Mouse (Mus musculus) gastrocnemius, adult 2 months (tissue): ENCODE measurements around the gene Myl6b. TPM values are rescaled to one million over a fixed set of nuclear protein-coding genes. Genes with fewer than 3 reads are reported as not detected.

Experiments used
- DNase-seq: peaks from one replicate; pipeline ENCODE4 v3.0.0; 2022
- H3K27ac ChIP-seq: fragments of 200-600 bp; 2 replicates; pipeline ENCODE4 v1.8.1; 2022; ENCODE audit warnings: mild to moderate bottlenecking
- H3K4me3 ChIP-seq: fragments of 200-600 bp; 2 replicates; pipeline ENCODE4 v1.8.1; 2022; ENCODE audit warnings: mild to moderate bottlenecking, moderate library complexity
- CTCF ChIP-seq: fragments of 200-600 bp; IDR thresholded peaks from 2 replicates; pipeline ENCODE4 v1.8.1; 2022; ENCODE audit warnings: antibody characterized with exemption, mild to moderate bottlenecking, moderate library complexity
- intact Hi-C: fragments of 180-260 bp; cut with DNase I; formaldehyde crosslinking; loops from one replicate; pipeline ENCODE4 v1.15.1; 2025
- long read RNA-seq, 2 experiments: library from polyadenylated mRNA; stranded (forward); transcript quantifications; one replicate each; pipeline ENCODE4 v2.0.0; 2021
- total RNA-seq, 2 experiments: library from RNA; stranded (reverse); gene quantifications; 2 replicates each; pipeline ENCODE4 v1.2.3; 2021

Gene Myl6b
- total RNA-seq = 10 to 100 TPM in 1 of 2 experiments, 1 to 10 TPM in 1; 6.5 to 17.8 TPM
- long read RNA-seq, experiment 1, partial matches to known transcripts = 1 of 1 reads
- long read RNA-seq, experiment 1, other reads (novel, unspliced or antisense) = 0 of 1 reads
- long read RNA-seq, experiment 2 = 0 reads

DNA sequence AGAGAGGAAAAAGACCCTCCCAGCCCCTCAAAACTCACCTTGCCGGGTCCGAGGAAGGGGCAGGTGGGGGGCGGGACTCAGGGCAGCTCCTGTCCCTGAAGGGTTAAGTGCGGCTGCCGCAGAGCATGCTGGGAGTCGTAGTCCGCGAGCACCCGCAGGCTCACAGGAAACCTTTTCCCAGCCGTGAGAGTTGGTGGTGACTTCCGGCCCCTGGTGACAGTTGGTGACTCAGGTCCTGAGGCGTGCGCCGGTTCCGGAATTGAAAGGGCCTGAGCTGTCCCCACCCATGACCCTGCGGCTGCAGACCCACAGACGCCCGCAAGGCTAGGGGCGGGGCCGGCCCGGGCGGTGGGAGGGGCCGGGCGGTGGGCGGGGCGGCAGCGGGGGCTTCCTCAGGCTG lies at the start of gene Myl6b:
Myl6b (minus strand) TSS at position 96 of the 400 bp plus-strand sequence.
- no peak for TF ChIP-seq CTCF
- intact Hi-C loops = no loop called here
- peak within 1 kb of the TSS; percentile 94 for H3K27ac ChIP-seq
- DNase-seq = peak; percentile 97
- peak within 1 kb of the TSS; percentile 82 for H3K4me3 ChIP-seq

DNA sequence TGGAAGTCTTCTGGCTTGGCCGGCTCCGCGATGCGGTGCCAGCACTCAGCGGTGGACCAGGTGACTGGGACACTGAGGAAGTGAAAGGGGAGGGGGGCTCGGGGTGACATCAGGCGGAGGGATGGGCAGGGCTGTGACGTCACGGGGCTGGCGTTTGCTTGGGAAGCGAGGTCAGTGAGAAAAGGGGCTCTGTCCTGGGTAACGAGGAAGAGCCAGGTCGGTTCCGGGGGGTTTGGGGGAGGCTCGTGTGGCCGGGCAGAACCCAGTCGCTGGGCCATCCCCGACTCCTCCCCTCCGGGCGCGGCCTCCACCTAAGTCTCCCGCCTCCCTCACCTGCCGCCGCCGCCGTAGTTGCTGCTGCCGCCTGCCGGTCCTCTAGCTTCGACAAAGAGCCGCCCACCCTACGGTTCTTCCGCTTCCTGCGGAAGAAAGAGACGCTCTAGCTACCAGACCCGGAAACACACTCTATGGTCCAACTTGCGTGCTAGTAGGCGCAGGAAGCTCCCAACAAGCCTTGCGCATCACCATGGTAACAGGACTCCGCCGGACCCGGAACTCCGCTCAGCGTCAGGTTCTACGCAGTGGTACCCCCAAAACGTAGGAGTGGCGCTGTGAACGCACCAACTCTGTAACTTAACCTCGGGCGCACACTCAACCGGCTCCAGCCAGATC lies 49.0 kb upstream of the Myl6b start, which contains the start of gene Zc3h10:
Zc3h10 (minus strand) TSS at position 414 of the 672 bp plus-strand sequence.
- peak; percentile 95 for DNase-seq
- intact Hi-C loops = loop anchor here (2.0 to 10.0 kb wide), 2 partner anchors 51 to 173 kb away; partner anchors contain the start of gene Ankrd52
- peak; percentile 67 for TF ChIP-seq CTCF
- H3K27ac ChIP-seq = peak within 1 kb of the TSS; percentile 97
- peak within 1 kb of the TSS; percentile 81 for H3K4me3 ChIP-seq

DNA sequence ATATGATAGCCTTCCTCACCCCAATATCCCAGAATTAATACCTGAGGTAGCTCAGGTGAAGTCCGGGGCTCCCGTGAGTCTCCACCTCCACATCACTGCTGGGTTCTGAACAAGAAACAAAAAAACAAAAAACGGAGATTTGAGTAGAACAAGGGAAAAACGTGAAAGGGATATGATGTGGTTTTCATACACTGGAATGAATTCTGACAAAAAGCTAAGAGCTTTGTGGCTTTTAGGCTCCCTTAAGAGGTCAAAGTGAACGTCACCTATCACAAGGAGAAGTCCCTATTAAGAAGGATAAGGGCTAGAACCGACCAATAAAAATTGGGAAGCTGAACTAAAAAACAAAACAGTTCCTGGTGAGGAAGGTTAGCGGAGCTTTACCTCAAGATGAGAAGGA lies 48.3 kb upstream of the Myl6b start:
- TF ChIP-seq CTCF = no peak
- DNase-seq = no peak
- intact Hi-C loops = loop anchor here (2.0 to 10.0 kb wide), 2 partner anchors 50 to 172 kb away; partner anchors contain the start of gene Ankrd52
- H3K27ac ChIP-seq = peak overlapping the region; percentile 97
- H3K4me3 ChIP-seq = peak overlapping the region; percentile 81

DNA sequence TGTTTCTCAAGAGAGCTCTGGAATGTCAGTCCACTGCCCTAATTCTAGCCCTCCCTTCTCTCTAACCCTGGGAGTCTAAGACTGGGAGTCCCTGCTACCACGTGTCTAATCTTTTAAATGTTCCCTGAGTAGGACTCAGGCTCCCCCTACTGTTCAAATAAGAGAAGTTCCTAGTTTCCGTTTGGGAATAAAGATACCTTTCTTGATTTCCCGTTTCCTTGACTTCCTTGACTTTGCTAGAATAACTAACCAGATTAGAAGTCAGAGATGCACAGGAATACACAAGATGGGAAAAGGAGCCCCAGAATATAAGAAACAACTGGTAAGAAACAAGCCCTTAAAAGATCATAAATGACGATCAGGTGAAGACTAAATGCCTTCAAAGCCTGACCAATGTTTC lies 47.9 kb upstream of the Myl6b start:
- H3K4me3 ChIP-seq = peak overlapping the region; percentile 81
- no peak for DNase-seq
- H3K27ac ChIP-seq = peak overlapping the region; percentile 97
- intact Hi-C loops = loop anchor here (2.0 to 10.0 kb wide), 2 partner anchors 50 to 172 kb away; partner anchors contain the start of gene Ankrd52
- peak; percentile 82 for TF ChIP-seq CTCF

DNA sequence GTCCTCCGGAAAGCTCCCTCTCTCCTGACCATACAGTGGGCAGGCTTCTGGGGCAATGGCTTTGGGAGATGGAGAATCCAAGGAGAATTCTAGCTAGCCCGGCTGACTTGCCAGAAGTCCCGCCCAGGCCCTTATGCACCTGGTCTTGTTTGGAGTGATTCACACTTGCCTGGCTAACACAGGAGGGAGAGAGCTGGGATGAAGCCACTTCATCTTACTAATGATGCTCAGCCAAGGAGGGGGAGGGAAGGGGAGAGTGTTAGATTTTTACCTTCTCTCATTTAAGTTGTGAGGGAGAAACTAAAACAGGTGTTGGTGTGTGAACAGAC lies 47.0 kb upstream of the Myl6b start:
- intact Hi-C loops = loop anchor here (10.0 kb wide), 1 partner anchor 171 kb away; the partner anchor contains the start of gene Ankrd52
- no peak for TF ChIP-seq CTCF

DNA sequence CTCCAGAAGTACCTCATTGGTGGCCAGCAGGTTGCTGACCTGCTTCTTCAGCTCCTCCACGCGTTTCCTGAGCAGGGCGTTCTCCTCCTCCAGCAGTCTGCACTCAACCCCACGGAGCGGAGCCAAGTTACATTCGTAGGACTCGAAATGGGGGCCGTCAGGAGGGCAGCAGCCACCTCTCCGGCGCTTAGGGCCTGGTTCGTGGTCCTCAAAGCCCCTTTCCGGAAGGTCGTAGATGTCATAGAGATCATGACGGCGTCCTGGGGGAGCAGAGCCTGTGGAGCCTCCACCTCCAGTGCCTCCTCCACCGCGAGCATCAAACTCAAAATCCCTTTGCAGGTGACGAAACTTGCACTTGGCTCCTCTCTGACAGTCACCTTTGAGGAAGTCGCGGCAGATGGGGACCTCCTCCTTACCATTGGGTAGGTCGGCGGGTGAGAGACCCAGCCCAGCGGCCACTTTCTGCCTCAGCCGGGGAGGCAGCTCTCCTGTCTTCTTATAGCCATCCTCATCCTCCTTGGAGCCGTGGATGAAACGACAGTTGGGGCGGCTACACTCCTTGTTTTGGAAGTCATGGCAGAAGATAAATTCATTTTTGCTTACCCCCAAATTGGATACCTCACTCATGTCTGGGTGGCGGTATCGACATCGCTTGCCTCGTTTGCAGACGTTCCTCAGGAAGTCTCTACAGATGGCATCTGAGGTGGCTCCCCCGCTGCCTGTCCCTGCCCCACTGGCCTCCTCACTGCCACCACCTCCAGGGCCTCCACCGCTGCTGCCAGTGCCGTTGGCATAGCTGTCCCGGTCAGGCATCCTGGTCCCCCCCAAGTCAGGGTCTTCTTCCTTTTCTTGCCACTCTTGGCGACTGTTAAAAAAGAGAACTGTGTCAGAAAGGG lies 46.4 kb upstream of the Myl6b start:
- TF ChIP-seq CTCF = no peak
- DNase-seq = peak; percentile 25
- Histone ChIP-seq H3K27ac (peak overlapping the region; percentile 97; the same call in 1 of the 2 replicates), H3K4me3 (no peak overlapping the region)
- intact Hi-C loops = loop anchor here (10.0 kb wide), 1 partner anchor 170 kb away; the partner anchor contains the start of gene Ankrd52

More for the DNA sequence above, 47.0 kb upstream of the Myl6b start:
- DNase-seq = no peak
- Histone ChIP-seq H3K27ac (peak overlapping the region; percentile 97), H3K4me3 (no peak overlapping the region)

DNA sequence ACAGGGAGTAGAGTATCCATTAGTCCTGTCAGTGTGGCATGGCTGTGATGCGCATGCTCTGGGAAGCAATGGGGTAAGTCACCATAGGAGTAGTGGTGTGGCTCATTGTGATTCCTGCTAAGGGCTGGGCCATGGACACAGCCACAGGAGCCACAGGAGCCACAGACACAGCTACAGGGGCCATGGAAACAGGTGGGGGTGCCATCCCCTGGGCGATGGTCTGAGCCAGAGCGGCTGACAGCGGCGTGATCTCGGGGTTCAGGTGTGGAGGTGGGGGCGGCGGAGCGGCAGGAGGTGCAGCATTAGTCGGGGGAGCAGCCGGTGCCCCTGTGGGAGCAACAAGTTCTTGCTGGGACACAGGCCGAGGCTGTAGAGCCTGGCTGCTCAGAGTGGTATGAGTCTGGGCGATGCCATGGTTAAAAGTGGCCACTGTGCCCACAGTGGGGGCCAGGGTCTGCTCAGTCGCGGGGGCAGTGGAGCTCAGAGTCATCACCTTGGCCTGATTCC lies 45.7 kb upstream of the Myl6b start:
- H3K27ac ChIP-seq = peak overlapping the region; percentile 5; the same call in 1 of the 2 replicates
- no peak for TF ChIP-seq CTCF
- H3K4me3 ChIP-seq = no peak overlapping the region
- intact Hi-C loops = loop anchor here (10.0 kb wide), 1 partner anchor 169 kb away; the partner anchor contains the start of gene Ankrd52
- peak; percentile 26 for DNase-seq

DNA sequence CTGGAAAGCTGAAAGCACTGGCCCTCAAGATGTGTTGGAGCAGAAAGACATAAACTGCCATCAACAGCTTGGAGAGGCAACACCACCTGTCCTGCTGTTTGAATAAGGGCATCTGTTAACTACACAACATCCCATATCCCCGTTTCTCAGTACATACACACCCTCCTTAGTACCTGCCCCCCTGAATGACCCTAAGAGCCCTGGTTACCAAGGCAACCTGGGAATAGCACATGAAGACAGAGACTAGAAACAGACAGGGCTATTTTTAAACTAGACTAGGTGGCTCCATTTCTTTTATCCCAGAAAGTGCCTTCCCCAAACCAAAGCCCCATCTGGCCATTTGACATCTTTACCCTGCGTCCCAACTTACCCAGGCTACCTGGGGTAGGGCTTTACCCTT lies 44.6 kb upstream of the Myl6b start:
- no peak overlapping the region for H3K4me3 ChIP-seq

DNA sequence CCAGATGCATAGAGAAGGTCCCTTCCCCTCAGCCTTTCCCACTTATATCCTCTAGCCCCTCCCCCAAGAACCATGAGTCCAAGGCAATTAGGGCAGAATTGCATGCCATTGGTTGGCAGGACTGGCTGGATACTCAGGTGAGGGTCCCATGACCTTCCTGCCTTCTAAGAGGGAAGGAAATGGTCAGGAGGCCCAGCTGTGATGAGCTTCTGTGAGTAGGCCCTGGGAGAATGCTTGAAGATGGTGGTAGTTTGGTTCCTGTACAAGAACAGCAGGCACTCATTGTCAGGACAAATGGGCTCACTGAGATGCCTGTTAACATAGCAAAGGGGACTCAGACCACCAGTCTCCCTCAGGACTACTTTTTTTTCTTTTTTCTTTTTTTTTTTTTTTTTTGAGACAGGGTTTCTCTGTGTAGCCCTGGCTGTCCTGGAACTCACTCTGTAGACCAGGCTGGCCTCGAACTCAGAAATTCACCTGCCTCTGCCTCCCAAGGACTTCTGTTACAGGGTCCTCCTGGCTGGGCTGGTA lies 39.9 kb upstream of the Myl6b start:
- Histone ChIP-seq H3K4me3 (no peak overlapping the region), H3K27ac (no peak overlapping the region)
- intact Hi-C loops = loop anchor here (5.0 kb wide), 1 partner anchor 36 kb away; no protein-coding TSS in a partner anchor
- no peak for DNase-seq
- no peak for TF ChIP-seq CTCF

More for the DNA sequence above, 44.6 kb upstream of the Myl6b start:
- TF ChIP-seq CTCF = no peak
- peak overlapping the region; percentile 16; the same call in 1 of the 2 replicates for H3K27ac ChIP-seq
- DNase-seq = no peak
- intact Hi-C loops = loop anchor here (10.0 kb wide), 1 partner anchor 168 kb away; the partner anchor contains the start of gene Ankrd52

DNA sequence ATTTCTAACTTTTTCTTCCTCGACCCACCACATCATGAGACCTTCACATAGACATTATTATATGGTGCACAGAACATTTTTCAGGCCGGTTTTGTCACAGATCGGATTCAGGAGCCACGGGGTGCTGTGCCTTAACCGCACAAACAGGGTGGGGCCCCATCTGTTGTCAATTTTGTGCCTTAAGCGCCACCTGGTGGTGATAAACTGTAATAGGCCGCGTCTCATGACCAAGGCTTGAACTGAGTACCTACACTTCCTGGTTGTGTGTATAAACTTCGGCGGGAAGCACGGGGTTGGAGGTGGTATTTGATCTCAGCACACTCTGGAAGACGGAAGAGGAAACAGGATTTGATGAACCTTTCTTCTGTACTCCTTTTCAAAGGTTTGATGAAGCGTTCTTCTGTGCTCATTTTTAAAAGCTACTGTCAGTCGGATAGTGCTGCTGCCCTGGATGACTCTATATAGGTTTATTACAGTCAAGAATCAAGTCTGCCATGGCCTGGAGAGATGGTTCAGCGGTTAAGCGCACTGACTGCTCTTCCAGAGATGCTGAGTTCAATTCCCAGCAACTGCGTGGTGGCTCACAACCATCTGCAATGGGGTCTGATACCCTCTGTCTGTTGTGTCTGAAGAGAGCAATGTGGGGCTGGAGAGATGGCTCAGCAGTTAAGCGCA lies 37.9 kb upstream of the Myl6b start:
- intact Hi-C loops = loop anchor here (1.0 to 5.0 kb wide), 3 partner anchors 17 to 77 kb away; partner anchors contain the start of gene Smarcc2
- Histone ChIP-seq H3K27ac (peak overlapping the region; percentile 77), H3K4me3 (peak overlapping the region; percentile 57)
- TF ChIP-seq CTCF = peak; percentile 90
- peak; percentile 89 for DNase-seq

DNA sequence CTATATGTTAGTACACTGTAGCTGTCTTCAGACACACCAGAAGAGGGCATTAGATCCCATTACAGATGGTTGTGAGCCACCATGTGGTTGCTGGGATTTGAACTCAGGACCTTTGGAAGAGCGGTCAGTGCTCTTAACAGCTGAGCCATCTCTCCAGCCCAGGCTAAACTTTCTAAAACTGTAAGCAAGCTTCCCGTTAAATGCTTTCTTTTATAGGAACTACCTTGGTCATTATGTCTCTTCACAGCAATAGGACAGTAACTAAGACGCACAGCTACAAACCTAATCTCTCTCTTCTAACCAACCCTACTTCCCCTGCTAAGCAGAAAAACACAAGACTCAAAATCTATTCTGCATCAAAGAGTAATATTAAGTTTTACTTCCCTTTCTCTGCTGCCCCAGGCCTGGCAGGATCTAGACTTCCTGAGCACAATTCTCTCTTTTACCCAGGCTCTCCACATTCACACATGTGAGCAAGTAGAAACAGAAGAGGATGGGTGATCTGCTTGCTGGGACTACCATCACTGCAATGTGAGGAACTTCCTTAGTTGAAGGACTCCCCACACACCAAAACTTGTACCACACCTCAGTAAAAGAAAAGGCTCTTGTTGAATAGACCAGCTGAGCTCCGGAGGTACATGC lies 37.3 kb upstream of the Myl6b start:
- no peak for TF ChIP-seq CTCF
- DNase-seq = no peak
- peak overlapping the region; percentile 57 for H3K4me3 ChIP-seq
- intact Hi-C loops = loop anchor here (1.0 to 5.0 kb wide), 3 partner anchors 16 to 76 kb away; partner anchors contain the start of gene Smarcc2
- peak overlapping the region; percentile 77 for H3K27ac ChIP-seq
